Mouse (Mus musculus): ENCODE data around the gene Cfap298. TPM values are rescaled to one million over a fixed set of nuclear protein-coding genes. Genes with fewer than 3 reads are reported as not detected.

The Cfap298 gene
- total and polyA plus RNA-seq, 3 experiments = 68.5 to 117 TPM; not detected in 1

DNA sequence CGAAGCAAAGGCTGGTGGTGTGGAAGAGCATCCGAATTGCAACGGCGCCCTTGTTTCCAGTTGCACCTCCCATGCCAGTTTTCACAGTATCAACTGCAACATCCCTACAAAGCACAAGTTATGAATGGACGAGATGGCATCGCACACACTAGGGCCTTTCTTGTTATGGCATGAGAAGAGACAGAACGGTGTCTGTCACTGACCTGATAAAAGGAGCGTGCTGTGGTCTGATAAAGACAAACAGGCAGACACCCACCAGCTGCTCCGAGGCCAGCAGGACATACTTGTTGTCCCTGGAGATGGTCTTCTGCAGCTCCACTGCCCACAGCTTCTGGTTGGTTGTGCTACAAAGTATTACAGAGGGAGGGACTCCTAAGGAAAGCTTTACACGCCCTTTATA, 29.4 kb upstream of the Cfap298 start:
- no peak for DNase-seq (ENCODE audit: low read depth, low spot score)
- H3K27me3 ChIP-seq (ENCODE audit: control insufficient read depth in 1 of 2, insufficient read depth in 2 of 2, low read length in 2 of 2) = no peaks in the 10 kb centered on the region
- H3K4me3 ChIP-seq (ENCODE audit: control insufficient read depth in 1 of 2, insufficient read depth in 1 of 2, low read depth in 2 of 2, low read length in 2 of 2) = no peak overlapping the region
- H3K4me1 ChIP-seq (ENCODE audit: control insufficient read depth in 1 of 2, insufficient read depth in 2 of 2, low read length in 2 of 2) = no peaks in the 10 kb centered on the region
- peaks cover 0 to 12% of the 10 kb centered on the region in 2 experiments; a peak in 2 of 4 replicates for H3K36me3 ChIP-seq (ENCODE audit: control insufficient read depth in 1 of 2, insufficient read depth in 2 of 2, low read length in 2 of 2)
- no peaks in the 10 kb centered on the region for H3K79me2 ChIP-seq (ENCODE audit: control insufficient read depth, insufficient read depth, low read length, poor library complexity)
- H3K9me3 ChIP-seq (replicated peaks; ENCODE audit: insufficient read depth, low read length) = no peaks in the 10 kb centered on the region
- no peak overlapping the region for H3K9ac ChIP-seq (ENCODE audit: control insufficient read depth, low read depth, low read length, poor library complexity, severe bottlenecking)
- TF ChIP-seq TAL1 (IDR thresholded peaks at IDR 0.05; ENCODE audit: low read length) (peak; percentile 34), GATA1 (IDR thresholded peaks at IDR 0.05; ENCODE audit: low read depth, low read length) (0 out of 2 replicates have a peak, but pooled peaks have one; percentile 15), ZKSCAN1 (IDR thresholded peaks at IDR 0.05; ENCODE audit: low read depth, low read length) (peak; percentile 92), NRF1 (IDR thresholded peaks at IDR 0.05; ENCODE audit: insufficient read depth, low read depth, low read length, poor library complexity, severe bottlenecking) (no peak), BHLHE40 (IDR thresholded peaks at IDR 0.05; ENCODE audit: borderline replicate concordance, low read depth, low read length) (no peak), TCF12 (IDR thresholded peaks at IDR 0.05; ENCODE audit: low read depth, low read length) (peak; percentile 41; the same call in 1 of the 2 replicates), EP300 (IDR thresholded peaks at IDR 0.05; ENCODE audit: low read depth in 1 of 2, low read length in 2 of 2) (0 out of 4 replicates have a peak, but pooled peaks of 1 of the 2 experiments have one; percentile 18)
- no peak overlapping the region for H3K27ac ChIP-seq (ENCODE audit: control insufficient read depth, low read depth, low read length)

DNA sequence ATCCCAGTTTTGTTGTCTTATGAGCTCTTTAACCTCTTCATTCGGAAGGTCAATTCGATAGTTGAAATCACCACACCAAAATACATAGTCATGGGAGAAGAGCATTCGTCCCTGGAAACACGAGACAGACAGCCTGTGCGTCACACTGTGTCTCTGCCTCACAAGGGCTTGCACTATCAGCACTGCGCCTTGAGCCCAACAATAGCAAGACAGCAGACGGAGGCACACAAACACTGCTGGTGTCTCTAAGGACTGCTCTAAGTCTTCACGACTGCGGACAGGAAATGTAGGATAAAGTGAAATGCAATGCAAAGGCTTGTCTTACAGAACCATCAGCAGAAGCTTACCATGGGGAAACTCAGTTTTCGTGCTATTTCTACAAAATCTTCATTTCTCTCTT, 29.0 kb upstream of the Cfap298 start:
- Histone ChIP-seq H3K27ac (ENCODE audit: control insufficient read depth, low read depth, low read length) (no peak overlapping the region), H3K4me1 (ENCODE audit: control insufficient read depth in 1 of 2, insufficient read depth in 2 of 2, low read length in 2 of 2) (no peaks in the 10 kb centered on the region), H3K9ac (ENCODE audit: control insufficient read depth, low read depth, low read length, poor library complexity, severe bottlenecking) (no peak overlapping the region), H3K27me3 (ENCODE audit: control insufficient read depth in 1 of 2, insufficient read depth in 2 of 2, low read length in 2 of 2) (no peaks in the 10 kb centered on the region), H3K36me3 (ENCODE audit: control insufficient read depth in 1 of 2, insufficient read depth in 2 of 2, low read length in 2 of 2) (peaks cover 0 to 12% of the 10 kb centered on the region in 2 experiments; a peak in 2 of 4 replicates), H3K79me2 (ENCODE audit: control insufficient read depth, insufficient read depth, low read length, poor library complexity) (no peaks in the 10 kb centered on the region), H3K9me3 (replicated peaks; ENCODE audit: insufficient read depth, low read length) (no peaks in the 10 kb centered on the region), H3K4me3 (ENCODE audit: control insufficient read depth in 1 of 2, insufficient read depth in 1 of 2, low read depth in 2 of 2, low read length in 2 of 2) (no peak overlapping the region)
- TF ChIP-seq ZNF384 (IDR thresholded peaks at IDR 0.05; ENCODE audit: low read depth, low read length) = no peak
- no peak for TF ChIP-seq ZC3H11A (IDR thresholded peaks at IDR 0.05; ENCODE audit: low read depth, low read length)
- no peak for TF ChIP-seq UBTF (IDR thresholded peaks at IDR 0.05; ENCODE audit: borderline replicate concordance, insufficient read depth, low read depth, low read length)
- TF ChIP-seq MYB (IDR thresholded peaks at IDR 0.05; ENCODE audit: low read depth, low read length) = no peak
- TF ChIP-seq POLR2AphosphoS2 (IDR thresholded peaks at IDR 0.05; ENCODE audit: low read length) = no peak
- TF ChIP-seq TAL1 (IDR thresholded peaks at IDR 0.05; ENCODE audit: low read length) = no peak
- no peak for TF ChIP-seq MAX (IDR thresholded peaks at IDR 0.05; ENCODE audit: low read length)
- no peak for TF ChIP-seq KAT2A (conservative IDR thresholded peaks at IDR 0.05; ENCODE audit: low read depth, low read length)
- no peak for TF ChIP-seq TBP (IDR thresholded peaks at IDR 0.05; ENCODE audit: low read depth, low read length)
- TF ChIP-seq ETS1 (IDR thresholded peaks at IDR 0.05; ENCODE audit: low read depth, low read length) = no peak
- TF ChIP-seq HCFC1 (IDR thresholded peaks at IDR 0.05; ENCODE audit: low read depth, low read length) = no peak
- no peak for TF ChIP-seq ELF1 (IDR thresholded peaks at IDR 0.05; ENCODE audit: low read depth, low read length)
- TF ChIP-seq SMC3 (IDR thresholded peaks at IDR 0.05; ENCODE audit: low read depth, low read length) = no peak
- TF ChIP-seq POLR2AphosphoS5 (IDR thresholded peaks at IDR 0.05; ENCODE audit: borderline replicate concordance, low read depth, low read length) = no peak
- no peak for TF ChIP-seq POLR2A (IDR thresholded peaks at IDR 0.05; ENCODE audit: control insufficient read depth in 1 of 2, insufficient read depth in 1 of 2, low read depth in 1 of 2, low read length in 2 of 2, poor library complexity in 1 of 2)
- no peak for TF ChIP-seq RCOR1 (IDR thresholded peaks at IDR 0.05; ENCODE audit: low read depth, low read length)
- no peak for TF ChIP-seq CHD2 (IDR thresholded peaks at IDR 0.05; ENCODE audit: low read length)
- TF ChIP-seq CTCF (IDR thresholded peaks at IDR 0.05 in 2 of 3, conservative IDR thresholded peaks at IDR 0.05 in 1 of 3; ENCODE audit: control insufficient read depth in 1 of 3, insufficient read depth in 1 of 3, low read depth in 2 of 3, low read length in 3 of 3, poor library complexity in 1 of 3, severe bottlenecking in 1 of 3) = no peak
- no peak for DNase-seq (ENCODE audit: low read depth, low spot score)

All from MEL (cell line).